Mouse (Mus musculus): Measurements from ENCODE around the gene Kcnj14. TPM values are rescaled to one million over a fixed set of nuclear protein-coding genes. Genes with fewer than 3 reads are reported as not detected.
A peak's percentile ranks its signal among the peaks of the same experiment; 100 is the strongest.

The Kcnj14 gene
- total RNA-seq (2014; rRNA removed) = 0.54 and 1.00 TPM in 2 replicates
- polyA plus RNA-seq (2015; fragmentation: Nextera tagmentation; extraction: Ambion mirVana) = 0.48 and 1.1 TPM in 2 replicates

DNA sequence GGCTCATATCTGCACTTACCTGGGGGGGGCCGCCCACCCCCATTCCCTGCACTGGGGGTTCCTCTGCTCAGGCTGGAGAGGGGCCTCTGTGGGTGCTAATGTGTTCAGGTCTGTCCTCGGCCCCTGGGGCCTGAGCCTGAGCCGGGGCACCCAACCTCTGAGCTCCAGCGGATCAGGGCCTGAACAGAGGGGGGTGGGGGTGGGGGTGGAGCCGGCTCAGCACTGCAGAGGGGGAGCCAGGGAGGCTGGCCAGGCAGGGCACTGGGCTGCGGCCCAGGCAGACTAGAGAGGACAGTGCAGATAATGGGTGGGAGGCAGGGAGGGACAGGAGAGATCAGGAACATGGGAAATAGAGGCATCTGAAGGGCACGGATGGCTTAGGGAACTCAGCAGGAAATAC is at the start of gene Kcnj14:
Kcnj14 (minus strand) TSS at position 185 of the 400 bp plus-strand sequence.
- no peaks in the 10 kb centered on the region for H3K4me1 ChIP-seq (ENCODE audit: insufficient read depth)
- H3K9ac ChIP-seq = no peak within 1 kb of the TSS
- no peak within 1 kb of the TSS for H3K4me2 ChIP-seq (ENCODE audit: low read depth)
- DNase-seq (no peak), ATAC-seq (no peak; the same call in 1 of the 2 replicates)
- no peak within 1 kb of the TSS for H3K27ac ChIP-seq (ENCODE audit: low read depth, low read length)
- H3K9me3 ChIP-seq (ENCODE audit: low read length) = no peaks in the 10 kb centered on the region
- H3K36me3 ChIP-seq (ENCODE audit: insufficient read depth) = peaks cover 51% of the 10 kb centered on the region
- WGBS = 75% methylated on average over 6 of the region's 7 CpGs
- H3K4me3 ChIP-seq (ENCODE audit: low read depth, low read length) = no peak within 1 kb of the TSS
- no peak for TF ChIP-seq CTCF (IDR thresholded peaks at IDR 0.05; ENCODE audit: low read depth)
- no peaks in the 10 kb centered on the region for H3K27me3 ChIP-seq (ENCODE audit: insufficient read depth, low read length)

DNA sequence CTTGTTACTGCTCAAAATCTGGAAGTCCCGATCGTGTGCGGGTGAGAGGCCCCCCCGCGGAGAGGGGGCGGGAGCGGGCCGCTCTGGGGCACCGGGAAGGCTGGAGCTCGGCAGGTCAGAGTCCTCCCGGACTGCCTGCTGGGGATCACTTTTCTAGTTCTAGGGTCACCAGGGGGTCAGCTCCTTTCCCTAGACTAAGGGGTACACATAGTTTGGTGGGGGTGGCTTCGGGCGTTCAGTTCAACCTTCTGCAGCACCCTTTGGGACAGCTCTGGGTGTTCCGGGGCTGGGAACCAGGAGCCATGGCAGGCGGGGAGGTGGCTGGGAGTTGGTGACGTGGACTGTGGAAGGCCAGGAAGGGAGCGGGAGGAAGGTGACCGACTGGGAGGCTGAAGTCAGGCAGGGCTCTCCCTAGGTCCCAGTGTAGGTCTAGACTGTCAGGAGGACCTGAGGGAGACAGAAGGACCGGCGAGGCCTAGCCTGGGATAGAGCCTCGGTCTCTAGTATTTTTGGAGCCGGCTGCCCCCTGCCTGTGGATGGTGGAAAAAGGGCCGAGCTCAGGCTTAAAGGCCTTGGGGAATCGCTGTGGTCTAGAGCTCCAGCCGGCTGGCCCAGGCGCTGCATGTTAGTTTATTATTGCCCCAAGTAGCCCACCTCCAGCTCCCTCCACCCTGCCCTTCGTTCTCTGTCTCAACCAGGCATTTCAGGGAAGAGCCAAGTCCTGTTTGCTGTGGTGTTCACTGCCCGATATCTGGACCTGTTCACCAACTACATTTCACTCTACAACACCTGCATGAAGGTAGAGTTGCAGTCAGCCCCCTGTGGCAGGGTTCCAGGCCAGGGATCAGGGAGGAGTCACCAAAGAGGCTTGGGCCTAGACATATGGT is 48.7 kb upstream of the Kcnj14 start:
- Histone ChIP-seq H3K36me3 (ENCODE audit: insufficient read depth) (peaks cover 33% of the 10 kb centered on the region), H3K27me3 (ENCODE audit: insufficient read depth, low read length) (no peaks in the 10 kb centered on the region; the same call in 1 of the 2 replicates), H3K9ac (peak overlapping the region; percentile 90), H3K27ac (ENCODE audit: low read depth, low read length) (peak overlapping the region; percentile 85), H3K4me1 (ENCODE audit: insufficient read depth) (peaks cover 19% of the 10 kb centered on the region; the same call in 1 of the 2 replicates), H3K9me3 (ENCODE audit: low read length) (no peaks in the 10 kb centered on the region), H3K4me3 (ENCODE audit: low read depth, low read length) (peak overlapping the region; percentile 81), H3K4me2 (ENCODE audit: low read depth) (peak overlapping the region; percentile 87)
- ATAC-seq = peak; percentile 50
- DNase-seq = peak; percentile 61
- peak; percentile 49 for TF ChIP-seq CTCF (IDR thresholded peaks at IDR 0.05; ENCODE audit: low read depth)
- 3% methylated on average over 28 of the region's 28 CpGs for WGBS

DNA sequence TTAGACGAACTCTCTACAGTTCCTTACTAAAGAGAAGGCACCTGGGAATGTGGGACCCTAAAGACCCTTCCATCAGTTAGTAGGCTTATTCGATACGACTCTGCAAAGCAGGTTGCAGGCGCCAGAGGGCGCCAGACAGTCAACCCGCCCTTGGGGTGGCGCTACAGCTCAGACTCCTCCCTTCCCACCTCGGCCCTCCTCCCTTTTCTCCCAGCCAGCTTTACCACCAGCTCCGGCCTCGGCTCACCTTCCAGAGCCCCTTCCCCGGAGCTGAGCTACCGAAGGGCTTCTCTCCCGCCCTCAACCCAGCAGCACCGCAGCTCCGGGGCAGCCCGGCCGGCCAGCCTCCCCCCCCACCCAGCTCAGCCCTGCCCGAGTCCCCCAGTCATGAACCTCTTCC is 48.0 kb upstream of the Kcnj14 start, which contains the start of gene Kdelr1:
Kdelr1 (plus strand) TSS at position 149 of the 400 bp plus-strand sequence.
- Histone ChIP-seq H3K27ac (ENCODE audit: low read depth, low read length) (peak within 1 kb of the TSS; percentile 85), H3K36me3 (ENCODE audit: insufficient read depth) (peaks cover 29% of the 10 kb centered on the region), H3K4me2 (ENCODE audit: low read depth) (peak within 1 kb of the TSS; percentile 87), H3K4me1 (ENCODE audit: insufficient read depth) (peaks cover 25% of the 10 kb centered on the region), H3K9me3 (ENCODE audit: low read length) (no peaks in the 10 kb centered on the region), H3K9ac (peak within 1 kb of the TSS; percentile 90), H3K27me3 (ENCODE audit: insufficient read depth, low read length) (no peaks in the 10 kb centered on the region; the same call in 1 of the 2 replicates), H3K4me3 (ENCODE audit: low read depth, low read length) (peak within 1 kb of the TSS; percentile 81)
- peak; percentile 81 for ATAC-seq
- WGBS = 3% methylated on average over 18 of the region's 18 CpGs
- peak; percentile 96 for TF ChIP-seq CTCF (IDR thresholded peaks at IDR 0.05; ENCODE audit: low read depth)
- DNase-seq = peak; percentile 95

DNA sequence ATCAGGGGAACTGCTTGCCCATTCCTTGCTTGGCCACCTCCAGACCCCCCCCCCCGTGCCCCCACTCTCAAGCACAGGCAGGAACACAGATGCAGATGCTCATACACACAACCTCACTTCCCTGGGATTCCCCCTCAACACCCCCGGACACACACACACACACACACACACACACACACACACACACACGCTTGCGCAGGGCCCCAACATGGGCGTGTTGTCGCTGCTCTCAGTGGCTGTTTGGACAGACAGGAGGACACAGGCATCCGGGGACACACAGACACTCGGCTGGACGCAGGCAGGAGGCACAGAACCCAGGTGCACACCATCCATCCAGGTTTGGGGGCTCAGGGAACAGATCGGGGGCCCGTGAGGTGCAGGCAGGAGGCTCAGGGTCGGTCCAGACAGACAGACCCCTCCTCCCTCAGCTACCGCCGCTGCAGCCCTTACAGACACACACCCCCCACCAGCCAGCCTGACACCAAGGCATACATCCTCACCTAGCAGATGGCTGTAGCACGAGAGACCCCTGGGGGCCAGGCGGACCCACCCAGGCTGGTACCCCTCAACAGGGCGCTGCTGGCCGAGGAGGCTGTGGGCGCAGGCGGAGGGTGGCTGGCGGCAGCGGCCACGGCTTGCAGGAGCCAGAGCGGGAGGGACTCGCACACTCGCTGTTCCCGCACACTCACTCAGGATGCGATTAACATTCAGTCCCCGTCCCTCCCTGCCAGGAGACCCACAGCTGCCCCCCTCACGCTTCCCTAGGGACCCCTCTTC is 45.9 kb upstream of the Kcnj14 start:
- peak; percentile 35 for DNase-seq
- under 1% methylated on average over 30 of the region's 30 CpGs for WGBS

DNA sequence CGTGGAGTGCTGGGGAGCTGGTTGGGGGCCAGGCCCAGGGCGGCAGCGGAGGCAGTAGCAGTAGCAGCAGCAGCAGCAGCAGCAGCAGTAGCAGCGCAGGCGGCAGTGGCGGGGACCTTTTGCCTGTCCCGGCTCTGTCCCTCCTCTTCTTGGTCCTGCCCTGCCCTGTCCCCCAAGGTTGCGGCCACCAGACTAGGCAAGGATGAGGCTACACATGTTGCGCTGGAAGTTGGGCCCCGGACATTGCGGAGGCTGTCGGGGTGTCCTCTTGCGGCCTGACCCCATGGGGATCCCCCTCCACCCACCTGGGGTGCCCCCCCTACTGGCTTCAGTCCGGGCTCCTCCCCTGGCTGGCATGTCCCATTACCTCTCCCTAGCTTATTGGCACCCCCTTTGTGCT is 45.2 kb upstream of the Kcnj14 start:
- H3K4me1 ChIP-seq (ENCODE audit: insufficient read depth) = peaks cover 30% of the 10 kb centered on the region
- TF ChIP-seq CTCF (IDR thresholded peaks at IDR 0.05; ENCODE audit: low read depth) = no peak
- peak overlapping the region; percentile 39 for H3K4me3 ChIP-seq (ENCODE audit: low read depth, low read length)
- H3K4me2 ChIP-seq (ENCODE audit: low read depth) = peak overlapping the region; percentile 85
- peak overlapping the region; percentile 29; the same call in 1 of the 2 replicates for H3K27ac ChIP-seq (ENCODE audit: low read depth, low read length)
- H3K36me3 ChIP-seq (ENCODE audit: insufficient read depth) = peaks cover 5% of the 10 kb centered on the region; the same call in 1 of the 2 replicates
- H3K9me3 ChIP-seq (ENCODE audit: low read length) = no peaks in the 10 kb centered on the region
- ATAC-seq = no peak
- no peak for DNase-seq
- H3K27me3 ChIP-seq (ENCODE audit: insufficient read depth, low read length) = no peaks in the 10 kb centered on the region; the same call in 1 of the 2 replicates
- WGBS = 3% methylated on average over 14 of the region's 14 CpGs
- peak overlapping the region; percentile 61 for H3K9ac ChIP-seq

More for the DNA sequence above, 45.9 kb upstream of the Kcnj14 start:
- peak overlapping the region; percentile 39 for H3K4me3 ChIP-seq (ENCODE audit: low read depth, low read length)
- H3K9ac ChIP-seq = peak overlapping the region; percentile 61
- peak overlapping the region; percentile 85 for H3K4me2 ChIP-seq (ENCODE audit: low read depth)
- H3K27ac ChIP-seq (ENCODE audit: low read depth, low read length) = no peak overlapping the region
- peaks cover 9% of the 10 kb centered on the region for H3K36me3 ChIP-seq (ENCODE audit: insufficient read depth)
- H3K4me1 ChIP-seq (ENCODE audit: insufficient read depth) = peaks cover 30% of the 10 kb centered on the region
- no peak for TF ChIP-seq CTCF (IDR thresholded peaks at IDR 0.05; ENCODE audit: low read depth)
- H3K9me3 ChIP-seq (ENCODE audit: low read length) = no peaks in the 10 kb centered on the region
- ATAC-seq = no peak; the same call in 1 of the 2 replicates
- no peaks in the 10 kb centered on the region; the same call in 1 of the 2 replicates for H3K27me3 ChIP-seq (ENCODE audit: insufficient read depth, low read length)

DNA sequence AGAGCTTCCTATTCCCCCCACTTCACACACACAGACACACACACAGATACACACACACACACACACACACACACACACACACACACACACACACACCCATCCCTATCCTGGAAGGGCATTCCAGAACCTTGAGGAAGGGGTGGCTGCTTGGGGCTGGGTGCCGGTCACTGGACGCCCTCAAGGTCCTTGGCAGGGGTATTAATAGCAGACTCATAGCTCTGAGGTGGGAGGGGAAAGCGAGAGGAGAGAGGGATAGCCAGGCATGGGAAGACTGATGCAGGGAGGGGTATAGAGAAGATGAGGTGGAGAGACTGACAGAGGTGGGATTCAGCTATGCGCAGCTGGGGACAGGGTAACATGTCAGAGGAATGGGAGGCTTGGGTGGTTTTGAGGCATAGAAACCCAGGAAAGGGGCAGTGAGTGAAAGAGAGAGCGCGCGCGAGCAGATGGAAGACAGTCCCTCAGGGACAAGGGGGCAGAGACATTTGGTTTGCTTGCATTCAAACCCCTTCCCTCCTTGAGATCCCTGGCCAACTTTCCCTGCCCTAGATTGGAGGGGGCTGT is 44.6 kb upstream of the Kcnj14 start:
- DNase-seq (no peak), ATAC-seq (no peak)
- H3K27ac ChIP-seq (ENCODE audit: low read depth, low read length) = peak overlapping the region; percentile 29; the same call in 1 of the 2 replicates

More for the DNA sequence above, 44.6 kb upstream of the Kcnj14 start:
- WGBS = 23% methylated on average over 8 of the region's 8 CpGs
- Histone ChIP-seq H3K9ac (peak overlapping the region; percentile 61), H3K4me3 (ENCODE audit: low read depth, low read length) (peak overlapping the region; percentile 39), H3K27me3 (ENCODE audit: insufficient read depth, low read length) (no peaks in the 10 kb centered on the region; the same call in 1 of the 2 replicates), H3K4me2 (ENCODE audit: low read depth) (peak overlapping the region; percentile 85), H3K36me3 (ENCODE audit: insufficient read depth) (peaks cover 1% of the 10 kb centered on the region; the same call in 1 of the 2 replicates), H3K9me3 (ENCODE audit: low read length) (no peaks in the 10 kb centered on the region), H3K4me1 (ENCODE audit: insufficient read depth) (peaks cover 30% of the 10 kb centered on the region)
- no peak for TF ChIP-seq CTCF (IDR thresholded peaks at IDR 0.05; ENCODE audit: low read depth)

Data from forebrain, postnatal 0 days (tissue).